Mouse (Mus musculus) CD4-positive helper T cell, adult 2 months (primary cell): ENCODE data around the gene Mrps10.
"Not testable (repeated sequence)": the region's sequence is repeated elsewhere in the genome, so short reads cannot be mapped to it uniquely, and the experiment has no call there.

ENCODE experiments used
- DNase-seq: peaks from one replicate; pipeline ENCODE4 v3.0.0-alpha.2; 2012; ENCODE audit warnings: low read depth, missing footprints, low spot score

Mrps10 gene

DNA sequence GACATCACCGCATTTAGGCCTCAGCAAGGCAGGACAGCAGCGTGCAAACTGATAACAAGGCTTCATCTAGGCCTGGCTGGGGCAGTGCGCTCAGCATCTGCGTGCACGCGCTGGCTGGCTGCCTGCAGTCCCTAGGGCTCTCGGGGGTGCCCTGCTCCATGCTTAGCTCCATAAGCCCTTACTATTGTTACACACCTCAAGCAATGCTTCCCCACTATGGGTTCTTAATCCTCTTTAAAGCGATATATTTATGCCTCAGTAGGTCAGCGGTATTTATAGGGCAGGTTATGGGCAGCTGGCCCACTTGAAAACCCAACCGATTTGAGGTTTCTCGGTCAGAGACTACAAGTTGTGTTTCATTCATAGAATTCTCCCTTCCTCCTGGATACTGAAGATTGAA is 13.2 kb downstream of the Mrps10 start:
- no peak for DNase-seq

DNA sequence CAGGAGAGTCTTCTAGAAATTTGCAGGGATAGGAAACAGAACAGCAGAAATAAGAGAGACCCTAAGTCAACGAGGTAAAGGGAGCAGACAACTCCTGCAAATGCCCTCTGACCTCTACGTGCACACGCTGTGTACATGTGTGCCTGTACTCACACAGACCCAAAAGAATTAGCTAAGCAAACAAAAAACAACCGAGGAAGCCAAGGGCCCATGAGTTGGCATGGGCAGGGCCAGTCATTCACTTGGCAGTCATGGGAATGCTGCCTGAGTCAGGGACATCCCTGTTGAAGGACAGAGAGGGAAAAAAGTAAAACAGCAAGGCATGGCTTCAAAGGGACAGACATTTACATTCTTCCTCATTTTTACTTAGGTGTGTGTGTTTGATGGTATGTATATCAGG is 14.6 kb downstream of the Mrps10 start:
- DNase-seq, result no peak

DNA sequence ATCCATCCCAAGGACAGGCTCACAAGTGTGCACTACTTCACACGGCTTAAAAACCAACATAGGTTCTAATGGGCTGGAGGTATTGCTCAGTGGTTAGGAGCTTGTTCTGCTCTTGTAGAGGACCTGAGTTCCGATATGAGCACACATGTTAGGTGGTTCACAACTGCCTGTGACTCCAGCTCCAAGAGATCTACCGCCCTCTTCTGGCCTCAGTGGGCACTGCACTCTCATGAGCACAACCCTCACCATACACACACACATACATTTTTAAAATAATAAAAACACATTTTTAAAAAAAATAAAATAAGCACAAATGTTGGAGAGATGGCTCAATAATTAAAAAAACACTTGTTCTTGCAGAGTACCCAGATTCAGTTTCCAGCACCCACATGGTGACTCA is 15.4 kb downstream of the Mrps10 start:
- no peak for DNase-seq

DNA sequence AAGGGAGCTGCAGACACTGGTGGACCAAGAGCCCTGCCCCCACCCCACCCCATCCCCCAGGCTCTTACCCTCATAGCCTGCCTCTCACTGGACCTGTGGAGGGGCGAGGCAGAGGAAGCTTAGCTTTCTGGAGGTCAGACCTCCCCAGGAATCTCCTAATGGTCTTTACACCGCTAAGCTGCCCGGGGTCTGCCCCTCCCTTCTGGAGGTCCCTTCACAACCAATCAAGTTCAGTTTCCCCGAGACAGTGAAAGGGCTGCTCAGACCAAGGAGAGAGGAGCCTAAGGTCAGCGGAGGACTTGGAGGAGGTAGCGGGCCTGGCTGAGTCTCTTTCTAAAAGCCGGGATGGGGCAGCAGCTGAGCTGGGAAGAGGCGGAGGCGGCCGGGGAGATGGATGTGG is 16.5 kb downstream of the Mrps10 start, which contains the start of gene Guca1b:
TSS of gene Guca1b (plus strand) at position 249 of the 400 bp plus-strand sequence.
- no peak for DNase-seq

DNA sequence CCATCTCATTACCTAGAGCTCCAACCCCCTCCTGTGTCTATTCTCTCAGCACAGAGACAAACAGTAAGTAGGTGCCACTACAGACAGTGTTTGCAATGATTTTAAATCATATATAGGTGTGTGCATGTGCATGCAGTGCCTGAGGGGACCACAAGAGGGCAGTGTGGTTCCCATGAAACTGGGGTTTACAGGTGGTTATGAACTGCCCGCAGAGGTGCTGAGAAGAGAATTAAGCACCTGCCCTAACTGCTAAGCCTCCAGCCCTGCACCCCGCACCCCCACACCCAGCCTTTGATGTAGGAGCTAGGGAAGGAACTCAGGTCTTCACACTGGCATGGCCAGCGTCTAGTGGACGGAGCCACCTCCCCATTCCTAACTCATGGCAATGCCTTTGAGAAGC is 18.0 kb downstream of the Mrps10 start:
- peak; percentile 55 for DNase-seq

DNA sequence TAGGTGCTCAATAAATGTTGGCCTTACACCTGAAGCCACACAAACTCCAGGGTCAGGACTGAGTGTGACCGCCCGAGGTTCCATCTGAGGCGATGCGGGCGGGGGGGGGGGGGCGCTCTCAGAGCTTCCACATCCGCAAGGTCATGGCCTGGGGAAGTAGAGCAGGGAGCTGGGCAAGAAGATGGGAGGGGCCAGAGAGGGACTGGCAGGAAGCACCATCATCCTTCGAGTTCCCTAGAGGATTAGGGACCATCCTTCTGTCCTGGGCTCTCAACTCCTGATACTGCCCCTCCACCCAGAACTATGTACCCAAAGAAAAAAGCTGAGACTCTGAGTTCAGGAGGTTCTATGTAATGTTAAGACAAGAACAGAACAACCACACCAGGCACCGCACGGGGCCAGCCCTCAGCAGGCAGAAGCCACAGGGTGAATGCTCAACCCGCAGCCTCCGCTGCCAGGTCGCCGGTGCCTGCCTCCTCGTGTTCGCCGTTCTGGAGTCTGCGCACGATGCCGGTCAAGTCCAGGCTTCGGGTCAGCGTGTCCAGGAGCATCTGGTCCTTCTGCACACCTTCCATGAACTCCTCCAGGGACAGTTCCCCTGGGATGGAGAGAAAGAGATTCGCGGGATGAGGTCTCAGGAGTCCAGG is 25.7 kb downstream of the Mrps10 start:
- DNase-seq, result peak; percentile 35

DNA sequence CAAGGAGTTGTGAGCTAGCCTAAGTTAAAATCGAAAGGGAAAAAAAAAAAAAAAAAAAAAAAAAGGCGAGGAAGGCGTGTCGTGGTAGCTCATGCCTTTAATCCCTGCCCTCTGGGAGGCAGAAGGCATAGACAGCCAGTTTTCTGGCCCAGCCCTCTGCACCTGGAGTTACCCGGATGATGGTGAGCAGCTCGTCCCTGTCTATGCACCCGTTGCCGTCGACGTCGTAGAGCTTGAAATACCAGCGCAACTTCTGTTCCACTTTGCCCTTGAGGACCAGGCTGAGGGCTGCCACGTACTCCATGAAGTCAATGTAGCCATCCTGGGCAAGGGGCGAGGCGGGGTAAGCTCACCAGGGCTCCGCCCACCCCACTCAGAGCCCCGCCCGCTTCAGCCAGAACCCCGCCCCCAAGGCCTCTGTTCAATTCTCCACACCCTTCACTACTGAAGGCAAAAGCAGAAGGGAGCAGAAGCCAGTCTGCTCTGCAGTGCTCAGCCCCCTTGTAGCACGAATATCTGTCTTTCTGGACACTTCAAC is 26.8 kb downstream of the Mrps10 start:
- DNase-seq, result peak; percentile 65

DNA sequence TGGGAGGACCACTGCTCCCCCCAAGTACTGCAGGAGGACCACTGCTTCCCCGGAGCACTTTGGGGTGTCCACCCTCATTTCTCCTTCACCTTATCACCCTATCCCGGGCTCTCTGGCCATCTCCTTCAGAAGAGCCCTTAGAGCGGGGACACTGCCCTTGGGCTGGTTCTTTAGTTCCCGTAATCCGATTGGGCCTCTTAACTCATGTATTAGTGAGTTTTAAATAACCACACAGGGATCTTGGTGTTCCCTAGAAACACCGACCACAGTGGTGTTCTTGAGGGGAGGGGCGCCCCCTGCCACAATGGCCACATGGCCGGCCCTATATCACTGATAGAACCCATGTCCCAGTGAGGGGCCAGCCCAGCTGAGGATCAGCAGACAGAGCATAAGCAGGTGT is 30.4 kb downstream of the Mrps10 start:
- DNase-seq, result no peak

DNA sequence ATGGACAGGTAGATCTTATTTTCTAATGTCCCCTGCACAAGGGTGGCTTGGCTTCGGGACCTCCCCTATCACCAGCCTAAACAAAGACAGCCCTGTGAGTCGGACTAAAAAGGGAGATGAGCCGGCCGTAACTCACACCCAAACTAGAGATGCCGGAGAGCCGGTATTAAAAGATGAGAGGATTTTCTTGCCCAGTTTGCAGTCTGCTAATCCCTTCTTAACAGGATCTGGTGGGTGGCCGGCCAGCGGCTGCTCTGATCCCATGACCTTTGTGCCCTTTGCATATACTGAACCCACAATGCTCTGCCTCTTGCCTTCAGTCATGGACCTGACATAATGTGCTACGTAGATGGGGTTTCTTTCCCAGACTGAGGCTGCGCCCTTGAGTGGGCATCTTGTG is 31.8 kb downstream of the Mrps10 start, which contains the start of gene Guca1a:
TSS of gene Guca1a (minus strand) at position 134 of the 400 bp plus-strand sequence.
- no peak for DNase-seq

DNA sequence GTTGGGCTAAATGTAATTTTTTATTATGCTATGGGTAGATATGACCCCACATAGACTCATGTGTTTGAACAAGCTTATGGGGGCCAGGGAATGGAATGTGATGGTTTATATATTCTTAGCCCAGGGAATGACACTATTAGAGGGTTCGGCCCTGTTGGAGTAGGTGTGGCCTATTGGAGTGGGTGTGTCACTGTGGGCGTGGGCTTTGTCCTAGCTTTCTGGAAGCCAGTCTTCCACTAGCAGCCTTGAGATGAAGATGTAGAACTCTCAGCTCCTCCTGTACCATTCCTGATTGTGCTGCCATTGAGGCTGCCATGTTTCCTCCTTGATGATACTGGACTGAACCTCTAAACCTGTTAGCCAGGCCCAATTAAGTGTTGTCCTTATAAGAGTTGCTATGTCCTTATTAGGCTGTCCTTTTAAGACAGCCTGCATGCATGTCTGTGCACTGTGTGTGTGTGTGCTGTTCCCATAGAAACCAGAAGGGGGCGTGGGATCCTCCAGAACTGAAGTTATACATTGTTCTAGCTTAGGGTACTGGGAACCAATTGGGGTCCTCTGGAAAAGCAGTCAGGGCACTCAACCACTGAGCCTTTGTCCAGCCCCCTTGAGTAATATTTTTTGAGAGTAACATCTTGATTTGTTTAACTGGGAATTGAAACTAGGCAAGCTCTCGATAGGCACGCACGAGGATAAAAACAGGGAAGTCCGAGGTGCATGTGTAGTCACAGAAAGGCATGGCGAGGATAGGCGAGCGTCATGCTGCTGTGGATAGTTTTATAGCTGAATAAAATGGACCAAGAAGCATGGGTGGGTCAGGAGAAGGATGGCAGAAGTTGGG is 39.2 kb downstream of the Mrps10 start:
- DNase-seq, result no peak

DNA sequence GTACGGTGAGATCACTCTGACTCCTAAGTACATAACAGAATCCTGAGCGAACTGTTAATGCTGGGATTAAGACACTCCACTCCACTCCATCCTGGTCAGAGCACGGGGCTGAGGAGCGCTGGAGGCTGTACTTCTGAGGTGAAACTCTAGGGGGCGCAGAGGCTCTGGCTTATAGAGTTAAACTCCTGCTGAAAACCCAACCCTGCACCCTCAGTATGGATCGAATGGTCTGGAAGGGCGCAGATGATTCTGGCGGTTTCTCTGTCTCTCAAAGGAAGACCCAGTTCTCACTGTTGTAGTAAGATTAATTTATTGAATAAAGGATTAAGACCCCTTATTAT is 39.8 kb downstream of the Mrps10 start:
- DNase-seq, result peak; percentile 50

DNA sequence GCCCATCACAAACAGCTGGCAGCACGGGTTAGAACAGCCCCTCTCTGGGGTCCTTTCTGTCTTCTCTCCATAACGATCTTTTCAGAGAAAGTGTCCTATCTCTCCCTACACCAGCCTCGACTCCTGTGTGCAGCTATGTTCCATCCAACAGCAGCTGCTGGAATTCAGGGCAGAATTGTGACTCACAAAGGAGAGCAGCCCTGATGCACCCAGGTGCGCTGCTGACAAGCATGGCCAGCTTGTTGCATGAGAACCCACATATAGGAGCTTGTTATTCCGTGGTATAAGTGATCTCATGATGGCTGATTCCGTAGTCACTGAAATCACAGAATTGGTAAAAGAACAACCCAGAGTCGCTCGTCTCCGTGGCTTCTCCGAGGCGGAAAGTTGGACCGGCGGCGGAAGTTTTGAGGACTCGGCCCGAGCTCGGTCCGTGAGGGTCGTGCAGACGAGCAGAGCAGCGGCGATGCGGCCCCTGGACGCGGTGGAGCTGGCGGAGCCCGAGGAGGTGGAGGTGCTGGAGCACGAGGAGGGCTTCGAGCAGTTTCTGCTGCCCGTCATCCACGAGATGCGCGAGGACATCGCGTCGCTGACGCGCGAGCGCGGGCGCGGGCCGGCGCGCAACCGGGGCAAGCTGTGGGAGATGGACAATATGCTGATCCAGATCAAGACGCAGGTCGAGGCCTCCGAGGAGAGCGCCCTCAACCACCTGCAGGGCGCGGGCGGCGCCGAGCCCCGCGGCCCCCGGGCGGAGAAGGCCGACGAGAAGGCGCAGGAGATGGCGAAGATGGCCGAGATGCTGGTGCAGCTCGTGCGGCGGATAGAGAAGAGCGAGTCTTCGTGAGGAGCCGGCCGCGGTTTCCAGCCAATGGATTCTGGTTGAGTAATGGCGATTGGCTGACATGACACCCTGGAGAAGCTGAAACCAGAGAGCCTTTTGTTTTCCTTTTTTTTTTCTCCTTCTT is 41.5 kb downstream of the Mrps10 start:
- not testable (repeated sequence) for DNase-seq

DNA sequence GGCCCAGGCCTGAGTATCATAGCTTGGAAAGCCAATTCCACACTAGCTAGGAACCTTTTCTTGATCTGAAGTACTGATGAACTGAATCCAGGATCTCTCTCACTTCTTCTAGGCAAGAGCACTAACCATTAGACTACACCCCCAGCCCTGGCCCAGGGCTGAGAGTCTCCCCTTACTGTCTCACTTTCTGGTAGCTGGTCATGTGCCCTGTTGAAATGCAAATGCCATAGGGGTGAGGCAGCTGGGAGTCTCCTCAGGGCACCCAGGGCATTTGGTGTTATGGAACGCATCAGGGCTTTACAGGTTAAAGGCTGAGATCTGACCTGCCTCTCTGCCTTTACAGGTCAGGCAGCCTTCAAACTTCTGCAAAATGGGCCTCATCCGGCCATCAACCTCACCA is 51.5 kb downstream of the Mrps10 start:
- no peak for DNase-seq

DNA sequence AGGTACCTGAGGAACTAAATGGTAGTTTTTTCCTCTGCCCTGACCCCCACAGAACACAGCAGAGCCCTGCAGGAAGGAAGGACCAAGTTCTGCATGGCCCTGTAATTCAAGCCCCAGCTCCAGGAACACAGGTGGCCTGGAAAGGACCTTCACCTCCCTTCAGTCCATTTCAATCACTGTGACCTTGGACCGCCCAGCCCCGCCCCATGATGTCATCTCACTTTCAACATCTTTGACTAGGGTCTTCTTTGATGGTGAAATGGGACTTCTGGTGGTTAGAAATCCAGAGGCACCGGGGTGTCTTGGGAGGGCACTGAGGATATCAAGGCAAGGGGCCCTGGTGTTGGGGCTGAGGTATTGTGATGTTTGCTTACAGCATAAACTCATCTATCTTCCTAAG is 52.9 kb downstream of the Mrps10 start:
- DNase-seq, result no peak

DNA sequence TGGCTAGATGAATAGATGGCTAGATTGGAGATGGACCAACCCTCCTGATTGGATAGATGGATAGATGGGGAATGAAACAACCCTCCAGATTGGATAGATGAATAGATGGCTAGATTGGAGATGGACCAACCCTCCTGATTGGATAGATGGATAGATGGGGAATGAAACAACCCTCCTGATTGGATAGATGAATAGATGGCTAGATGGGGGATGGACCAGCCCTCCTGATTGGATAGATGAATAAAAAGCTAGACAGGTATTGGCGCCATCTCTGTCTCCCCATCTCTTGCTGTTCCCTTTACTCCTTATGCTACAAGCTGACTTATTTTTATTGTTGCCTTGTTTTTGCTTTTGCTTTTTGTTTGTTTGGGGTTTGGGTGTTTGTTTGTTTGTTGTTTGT is 53.9 kb downstream of the Mrps10 start:
- DNase-seq, result not testable (repeated sequence)

DNA sequence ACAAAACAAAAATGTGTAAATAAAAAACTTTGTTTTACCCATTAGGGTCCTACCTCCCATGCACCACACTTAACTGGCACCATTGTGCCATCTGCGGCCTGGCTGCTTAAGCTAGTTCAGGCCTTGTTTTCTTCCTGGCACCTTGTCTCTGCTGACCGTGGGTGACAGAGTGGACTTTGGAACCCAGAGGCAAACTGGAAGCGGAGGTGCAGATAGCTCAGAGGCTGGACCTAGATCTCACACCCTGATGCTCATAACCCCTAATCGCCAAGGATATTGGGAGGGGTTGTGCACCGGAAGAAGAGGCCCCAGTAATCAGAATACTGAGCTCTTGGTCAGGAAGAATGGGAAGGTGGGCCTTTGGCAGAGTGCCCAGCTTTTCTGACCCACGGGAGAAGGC is 55.5 kb downstream of the Mrps10 start:
- DNase-seq, result no peak

DNA sequence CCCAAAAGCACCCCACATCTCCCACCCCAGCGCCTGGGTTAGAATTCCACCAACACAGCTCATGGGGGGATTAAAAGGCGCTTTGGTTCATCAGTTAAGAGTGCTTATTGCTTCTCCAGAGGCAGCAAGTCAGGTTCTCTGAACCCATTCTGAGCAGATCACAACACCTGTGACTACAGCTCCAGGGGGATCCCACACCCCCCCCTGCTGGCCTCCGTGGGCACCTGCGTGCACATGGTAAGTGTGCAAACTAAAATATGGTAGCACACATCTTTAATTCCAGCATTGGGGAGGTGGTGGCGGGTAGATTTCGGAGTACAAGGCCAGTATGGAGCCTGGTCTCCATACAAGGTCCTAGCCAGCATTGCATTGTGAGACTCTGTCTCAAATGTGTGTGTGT is 58.6 kb downstream of the Mrps10 start:
- DNase-seq, result no peak

DNA sequence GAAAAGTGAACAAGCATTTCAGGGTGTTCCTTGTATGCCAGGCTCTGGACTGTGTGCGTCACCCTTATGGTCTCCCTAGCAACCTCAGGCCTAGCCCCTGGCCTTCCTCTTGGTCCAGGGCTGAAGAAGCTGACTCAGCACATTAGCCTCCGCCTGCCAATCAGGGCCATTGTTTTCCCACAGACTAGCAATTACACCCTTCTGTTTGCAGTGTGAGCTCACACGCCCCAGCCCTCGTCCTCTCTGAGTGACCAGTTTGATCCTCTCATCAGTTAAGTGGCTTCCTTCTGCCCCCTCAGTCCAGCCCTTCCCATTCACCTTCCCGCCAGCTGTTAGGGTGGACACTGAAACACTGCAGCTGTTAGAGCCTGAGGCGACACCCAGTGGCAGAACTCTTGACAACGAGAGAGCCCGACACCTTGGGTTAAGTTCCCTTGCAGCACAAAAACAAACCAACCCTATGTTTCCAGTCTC is 60.2 kb downstream of the Mrps10 start:
- DNase-seq, result no peak

DNA sequence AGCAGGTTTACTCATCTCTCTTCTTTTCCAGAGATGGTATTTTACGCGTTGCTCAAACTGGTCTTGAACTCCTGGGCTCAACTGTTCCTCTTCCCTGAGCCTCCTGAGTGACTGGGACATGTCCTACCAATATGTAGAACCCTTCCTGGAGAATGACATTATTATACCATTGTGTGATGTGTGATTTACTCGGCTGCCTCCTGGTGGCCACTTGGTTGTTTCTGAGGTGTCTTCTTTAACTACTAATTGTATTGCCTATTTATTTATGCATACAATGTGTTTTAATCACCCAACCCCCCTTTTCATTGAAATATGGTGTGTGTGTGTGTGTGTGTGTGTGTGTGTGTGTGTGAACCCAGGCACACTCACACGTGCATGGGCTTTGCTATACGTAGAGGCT is 62.1 kb downstream of the Mrps10 start:
- peak; percentile 19 for DNase-seq
